Mouse (Mus musculus) limb, embryonic 11.5 days (tissue): ENCODE results near the gene Speer4f1. TPM values are rescaled to one million over a fixed set of nuclear protein-coding genes. Genes with fewer than 3 reads are reported as not detected.

Source experiments
- polyA plus RNA-seq: library from polyadenylated mRNA; unstranded; fragments of >200 nt; fragmentation: Nextera tagmentation; extraction: Ambion mirVana; gene quantifications from 2 replicates; pipeline ENCODE4 v1.2.1, GENCODE M21; 2014

The Speer4f1 gene
- polyA plus RNA-seq, 1 experiment from 2014 or later: not detected

Other genes with a start within 250 kb of the Speer4f1 start
- not detected in 2 replicates for gene Speer4f2, start 102.9 kb upstream of the Speer4f1 start, polyA plus RNA-seq
- 15.8 and 16.8 TPM in 2 replicates for gene Sema3c, start 98.2 kb downstream of the Speer4f1 start, polyA plus RNA-seq